Mouse (Mus musculus): ENCODE measurements at regions not wholly inside any gene's neighbourhood (a gene's known extent, or its start where the extent isn't known, plus 50 kb on each side); places are given as distances from the start of the nearest gene placed in this dataset.

DNA sequence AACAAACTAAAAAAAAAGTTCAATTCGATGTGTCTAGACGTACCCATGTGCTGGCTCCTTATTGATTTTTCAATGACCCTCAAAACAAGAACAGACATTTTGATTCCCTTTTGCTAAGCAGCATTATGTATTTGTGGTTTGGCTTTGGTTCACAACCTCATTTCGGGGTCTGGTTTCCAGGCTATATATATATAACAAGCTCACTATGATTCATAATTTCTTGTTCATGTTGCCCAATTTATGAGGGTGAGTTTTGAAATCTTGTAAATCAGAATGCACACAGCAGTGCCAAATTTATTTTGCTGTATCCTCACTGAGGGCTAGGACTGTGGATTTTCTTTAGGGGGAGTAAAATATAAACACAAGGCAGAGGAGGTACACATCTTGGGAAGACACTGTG, 177.0 kb downstream of the Calcrl start:
- no peak for ATAC-seq

DNA sequence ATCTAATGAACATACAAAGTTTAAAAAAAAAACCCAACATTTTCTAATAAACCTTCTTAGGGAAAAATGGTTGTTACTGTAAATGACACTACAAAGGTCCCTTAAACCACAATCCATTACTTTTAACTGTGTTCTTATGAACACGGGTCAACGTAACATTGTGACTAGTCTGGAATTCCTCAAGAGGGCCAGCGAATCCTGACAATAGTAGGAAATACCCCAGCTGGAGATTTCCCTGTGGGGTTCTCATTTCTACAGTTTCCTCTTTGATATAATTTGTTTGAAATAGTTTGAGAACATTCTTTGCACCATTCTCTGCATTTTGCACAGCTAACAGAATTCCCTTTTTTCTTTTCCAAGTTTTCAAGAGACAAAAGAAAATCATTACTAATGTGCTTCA, 175.3 kb downstream of the Calcrl start:
- 24% methylated on average over 3 of the region's 3 CpGs for WGBS
- no peak for ATAC-seq
- TF ChIP-seq CTCF (IDR thresholded peaks at IDR 0.05) (no peak), EP300 (IDR thresholded peaks at IDR 0.05) (no peak)

More for the DNA sequence above, 177.0 kb downstream of the Calcrl start:
- no peak for TF ChIP-seq EP300 (IDR thresholded peaks at IDR 0.05)
- TF ChIP-seq CTCF (IDR thresholded peaks at IDR 0.05) = no peak
- Histone ChIP-seq H3K9me3 (ENCODE audit: low read length) (no peaks in the 10 kb centered on the region), H3K9ac (replicated peaks; ENCODE audit: low read depth) (no peak overlapping the region), H3K27me3 (replicated peaks; ENCODE audit: insufficient read depth, low read length) (no peaks in the 10 kb centered on the region), H3K4me2 (replicated peaks; ENCODE audit: low read depth, low read length) (no peak overlapping the region), H3K4me3 (ENCODE audit: low read depth, low read length) (no peak overlapping the region), H3K4me1 (ENCODE audit: insufficient read depth, low read depth, low read length) (no peaks in the 10 kb centered on the region), H3K36me3 (ENCODE audit: insufficient read depth, low read length) (no peaks in the 10 kb centered on the region), H3K27ac (ENCODE audit: low read length) (no peak overlapping the region)
- DNase-seq (ENCODE audit: low spot score) = peak; percentile 36
- 79% methylated on average over 3 of the region's 3 CpGs for WGBS

DNA sequence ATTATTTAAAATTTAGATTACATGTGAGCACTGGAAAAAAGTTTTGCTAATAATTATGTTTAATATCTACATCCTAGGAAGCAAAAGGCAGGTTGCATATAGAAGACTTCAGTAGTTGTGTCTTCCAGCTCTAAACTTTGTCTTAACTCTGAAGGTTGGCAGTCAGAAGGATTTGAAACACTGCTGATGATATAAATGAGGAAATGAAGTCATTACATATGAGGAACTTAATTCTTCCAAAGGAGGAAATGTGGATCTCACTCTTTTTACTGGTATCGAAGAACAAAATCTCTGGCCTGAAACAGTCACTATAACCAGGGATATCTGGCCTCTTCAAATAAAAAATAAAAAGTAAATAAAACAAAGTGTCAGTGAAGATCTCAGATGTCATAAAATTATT, 173.1 kb downstream of the Calcrl start:
- Histone ChIP-seq H3K27ac (ENCODE audit: low read length) (no peak overlapping the region), H3K9ac (replicated peaks; ENCODE audit: low read depth) (no peak overlapping the region), H3K36me3 (ENCODE audit: insufficient read depth, low read length) (no peaks in the 10 kb centered on the region), H3K4me3 (ENCODE audit: low read depth, low read length) (no peak overlapping the region), H3K27me3 (replicated peaks; ENCODE audit: insufficient read depth, low read length) (no peaks in the 10 kb centered on the region), H3K4me1 (ENCODE audit: insufficient read depth, low read depth, low read length) (no peaks in the 10 kb centered on the region), H3K4me2 (replicated peaks; ENCODE audit: low read depth, low read length) (no peak overlapping the region), H3K9me3 (ENCODE audit: low read length) (no peaks in the 10 kb centered on the region)
- no peak for ATAC-seq
- TF ChIP-seq EP300 (IDR thresholded peaks at IDR 0.05) (no peak), CTCF (IDR thresholded peaks at IDR 0.05) (no peak)
- DNase-seq (ENCODE audit: low spot score) = no peak
- 56% methylated on average over 1 of the region's 1 CpGs for WGBS

More for the DNA sequence above, 175.3 kb downstream of the Calcrl start:
- no peak overlapping the region for H3K9ac ChIP-seq (replicated peaks; ENCODE audit: low read depth)
- no peak for DNase-seq (ENCODE audit: low spot score)
- H3K4me2 ChIP-seq (replicated peaks; ENCODE audit: low read depth, low read length) = no peak overlapping the region
- no peaks in the 10 kb centered on the region for H3K27me3 ChIP-seq (replicated peaks; ENCODE audit: insufficient read depth, low read length)
- H3K27ac ChIP-seq (ENCODE audit: low read length) = no peak overlapping the region
- H3K4me3 ChIP-seq (ENCODE audit: low read depth, low read length) = no peak overlapping the region
- no peaks in the 10 kb centered on the region for H3K4me1 ChIP-seq (ENCODE audit: insufficient read depth, low read depth, low read length)
- no peaks in the 10 kb centered on the region for H3K9me3 ChIP-seq (ENCODE audit: low read length)
- no peaks in the 10 kb centered on the region for H3K36me3 ChIP-seq (ENCODE audit: insufficient read depth, low read length)

DNA sequence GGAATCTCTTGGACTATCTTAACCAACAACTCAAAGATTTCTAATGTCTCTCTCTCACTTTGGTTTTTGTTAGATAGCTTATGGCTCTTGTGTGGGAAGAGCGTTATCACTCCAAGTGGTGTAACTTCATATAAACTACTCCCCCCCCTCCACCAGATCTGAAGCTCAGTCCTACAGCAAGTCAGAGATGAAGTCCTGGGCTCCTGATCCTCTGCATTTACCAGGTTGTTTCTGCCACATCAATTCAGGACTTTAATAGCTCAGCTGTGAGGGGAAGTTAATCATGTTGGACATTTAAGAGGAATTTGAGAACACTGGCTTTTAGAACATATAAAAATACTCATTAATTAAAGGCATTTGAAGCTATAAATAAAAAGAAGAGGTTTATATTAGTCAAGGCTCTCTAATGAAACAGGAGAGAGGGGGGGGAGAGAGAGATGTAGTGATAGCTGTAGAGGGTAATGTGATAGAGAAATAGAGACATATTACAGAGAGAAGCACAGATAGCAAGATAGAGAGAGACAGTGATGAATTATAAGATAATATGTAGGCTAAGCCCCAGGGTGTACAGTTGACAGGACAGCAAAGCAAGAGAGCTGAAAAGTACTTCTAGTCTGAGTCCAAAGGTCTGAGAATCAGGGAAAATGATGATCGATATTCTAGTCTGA, 166.7 kb downstream of the Calcrl start:
- no peak overlapping the region for H3K4me2 ChIP-seq (replicated peaks; ENCODE audit: low read depth, low read length)
- TF ChIP-seq EP300 (IDR thresholded peaks at IDR 0.05) = no peak
- no peaks in the 10 kb centered on the region for H3K9me3 ChIP-seq (ENCODE audit: low read length)
- H3K36me3 ChIP-seq (ENCODE audit: insufficient read depth, low read length) = no peaks in the 10 kb centered on the region
- DNase-seq (ENCODE audit: low spot score) = no peak
- no peak for ATAC-seq
- H3K9ac ChIP-seq (replicated peaks; ENCODE audit: low read depth) = no peak overlapping the region
- no peak overlapping the region for H3K27ac ChIP-seq (ENCODE audit: low read length)
- no peaks in the 10 kb centered on the region for H3K4me1 ChIP-seq (ENCODE audit: insufficient read depth, low read depth, low read length)
- 82% methylated on average over 2 of the region's 2 CpGs for WGBS
- H3K4me3 ChIP-seq (ENCODE audit: low read depth, low read length) = no peak overlapping the region
- H3K27me3 ChIP-seq (replicated peaks; ENCODE audit: insufficient read depth, low read length) = no peaks in the 10 kb centered on the region

DNA sequence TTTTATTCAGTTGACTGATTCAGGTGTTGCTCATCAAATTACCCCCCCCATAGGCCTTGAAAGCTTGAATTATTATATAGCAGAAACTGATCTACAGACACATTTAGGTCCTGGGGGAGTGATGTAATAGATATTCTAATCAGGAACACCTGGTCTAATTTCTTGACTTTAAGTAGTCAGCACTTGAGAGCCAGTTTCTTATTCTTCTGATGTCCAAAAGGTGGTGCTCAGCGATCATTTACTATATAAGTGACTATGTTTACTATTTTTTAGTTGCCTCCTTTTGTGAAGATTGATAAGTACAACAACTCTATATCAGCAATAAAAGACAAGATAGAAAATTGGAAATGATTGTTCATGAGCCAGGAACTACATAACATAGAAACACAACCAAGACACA, 166.0 kb downstream of the Calcrl start:
- Histone ChIP-seq H3K27ac (ENCODE audit: low read length) (no peak overlapping the region), H3K4me3 (ENCODE audit: low read depth, low read length) (no peak overlapping the region), H3K36me3 (ENCODE audit: insufficient read depth, low read length) (no peaks in the 10 kb centered on the region), H3K9me3 (ENCODE audit: low read length) (no peaks in the 10 kb centered on the region), H3K27me3 (replicated peaks; ENCODE audit: insufficient read depth, low read length) (no peaks in the 10 kb centered on the region), H3K9ac (replicated peaks; ENCODE audit: low read depth) (no peak overlapping the region), H3K4me1 (ENCODE audit: insufficient read depth, low read depth, low read length) (no peaks in the 10 kb centered on the region), H3K4me2 (replicated peaks; ENCODE audit: low read depth, low read length) (no peak overlapping the region)
- no peak for ATAC-seq
- TF ChIP-seq EP300 (IDR thresholded peaks at IDR 0.05) = no peak
- TF ChIP-seq CTCF (IDR thresholded peaks at IDR 0.05) = no peak
- 88% methylated on average over 1 of the region's 1 CpGs for WGBS
- DNase-seq (ENCODE audit: low spot score) = no peak

DNA sequence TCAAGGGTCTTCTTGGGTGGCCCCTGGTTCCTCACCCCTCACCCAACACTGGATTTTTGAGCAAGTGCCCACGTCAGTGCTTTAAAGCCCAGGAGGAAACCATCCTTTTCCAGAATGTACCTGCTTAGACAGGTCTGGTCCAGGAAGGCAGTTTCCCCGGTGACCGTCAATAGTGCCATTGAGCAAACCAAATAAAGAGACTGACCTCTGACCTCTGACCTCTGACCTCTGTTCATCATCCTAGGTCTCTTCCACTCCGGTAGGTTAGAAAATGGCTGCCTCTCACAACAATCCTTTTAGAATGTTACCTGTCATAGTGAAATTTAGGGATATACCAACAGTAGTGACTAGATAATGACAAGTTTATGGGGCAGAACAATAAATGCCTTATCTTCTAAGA, 164.5 kb downstream of the Calcrl start:
- Histone ChIP-seq H3K9me3 (ENCODE audit: low read length) (no peaks in the 10 kb centered on the region), H3K27ac (ENCODE audit: low read length) (no peak overlapping the region), H3K4me3 (ENCODE audit: low read depth, low read length) (no peak overlapping the region), H3K27me3 (replicated peaks; ENCODE audit: insufficient read depth, low read length) (no peaks in the 10 kb centered on the region), H3K9ac (replicated peaks; ENCODE audit: low read depth) (no peak overlapping the region), H3K36me3 (ENCODE audit: insufficient read depth, low read length) (no peaks in the 10 kb centered on the region), H3K4me2 (replicated peaks; ENCODE audit: low read depth, low read length) (no peak overlapping the region), H3K4me1 (ENCODE audit: insufficient read depth, low read depth, low read length) (no peaks in the 10 kb centered on the region)
- no peak for TF ChIP-seq CTCF (IDR thresholded peaks at IDR 0.05)
- no peak for TF ChIP-seq EP300 (IDR thresholded peaks at IDR 0.05)
- no peak for ATAC-seq
- 52% methylated on average over 4 of the region's 4 CpGs for WGBS
- no peak for DNase-seq (ENCODE audit: low spot score)

DNA sequence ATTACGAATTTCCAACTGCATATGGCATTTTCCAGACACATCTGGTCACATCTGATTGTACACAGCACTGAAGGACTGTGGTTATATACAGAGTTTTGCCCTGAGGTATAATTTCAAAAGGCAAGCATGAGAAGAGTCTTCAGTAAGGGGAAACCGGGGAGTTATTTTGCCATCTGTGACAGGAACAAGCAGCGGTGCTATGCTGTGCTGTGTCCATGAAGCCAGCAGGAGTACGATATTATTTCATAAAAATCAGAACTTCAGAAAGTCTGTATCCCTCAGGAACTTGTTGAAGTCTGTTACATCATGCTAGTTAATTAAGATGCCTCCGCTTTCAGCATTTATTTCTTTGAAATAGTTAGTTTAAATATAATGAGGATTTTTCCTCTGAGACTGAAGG, 163.7 kb downstream of the Calcrl start:
- Histone ChIP-seq H3K4me3 (ENCODE audit: low read depth, low read length) (no peak overlapping the region), H3K27ac (ENCODE audit: low read length) (no peak overlapping the region), H3K36me3 (ENCODE audit: insufficient read depth, low read length) (no peaks in the 10 kb centered on the region), H3K4me2 (replicated peaks; ENCODE audit: low read depth, low read length) (no peak overlapping the region), H3K4me1 (ENCODE audit: insufficient read depth, low read depth, low read length) (no peaks in the 10 kb centered on the region), H3K9ac (replicated peaks; ENCODE audit: low read depth) (no peak overlapping the region), H3K27me3 (replicated peaks; ENCODE audit: insufficient read depth, low read length) (no peaks in the 10 kb centered on the region), H3K9me3 (ENCODE audit: low read length) (no peaks in the 10 kb centered on the region)
- no peak for ATAC-seq
- 91% methylated on average over 5 of the region's 5 CpGs for WGBS
- DNase-seq (ENCODE audit: low spot score) = no peak
- no peak for TF ChIP-seq CTCF (IDR thresholded peaks at IDR 0.05)
- TF ChIP-seq EP300 (IDR thresholded peaks at IDR 0.05) = no peak
